Mouse (Mus musculus) heart, embryonic 14.5 days (tissue): ENCODE results near the gene Adcy5. TPM values are rescaled to one million over a fixed set of nuclear protein-coding genes. Genes with fewer than 3 reads are reported as not detected.

Experiments
- ATAC-seq: fragments of 200-750 bp; cut with Nextera tagmentation; 2 replicates; pipeline ENCODE4 v1.8.0; 2017; ENCODE audit warnings: low read depth, moderate TSS enrichment; ENCODE audit not compliant: insufficient number of reproducible peaks, insufficient read depth, low FRiP score
- H3K27ac ChIP-seq, 2 experiments: fragments of 200-500 bp in 1 of 2; fragments of 300-500 bp in 1 of 2; sonication (generic) in 1 of 2; replicated peaks in 1 of 2; 2 replicates each; pipeline ENCODE4 v1.5.1; 2012 to 2014; ENCODE audit warnings: low read depth in 2 of 2, low read length in 2 of 2, control low read depth in 1 of 2, mild to moderate bottlenecking in 1 of 2, mixed read lengths in 1 of 2; ENCODE audit not compliant: control insufficient read depth in 1 of 2, insufficient read depth in 1 of 2
- H3K27me3 ChIP-seq: fragments of 300-500 bp; sonication (generic); 2 replicates; pipeline ENCODE4 v1.6.1; 2014; ENCODE audit warnings: mild to moderate bottlenecking, low read length, control low read depth; ENCODE audit not compliant: control insufficient read depth, insufficient read depth
- H3K36me3 ChIP-seq: fragments of 300-500 bp; sonication (generic); 2 replicates; pipeline ENCODE4 v1.6.1; 2014; ENCODE audit warnings: mild to moderate bottlenecking, control low read depth, low read length, mixed read lengths; ENCODE audit not compliant: control insufficient read depth, insufficient read depth
- H3K4me1 ChIP-seq, 2 experiments: fragments of 200-500 bp in 1 of 2; fragments of 300-500 bp in 1 of 2; sonication (generic) in 1 of 2; 2 replicates each; pipeline ENCODE4 v1.6.1; 2012 to 2014; ENCODE audit warnings: low read length in 2 of 2, control low read depth in 1 of 2, mixed read lengths in 1 of 2; ENCODE audit not compliant: control insufficient read depth in 2 of 2, insufficient read depth in 2 of 2
- H3K4me2 ChIP-seq: fragments of 300-500 bp; sonication (generic); 2 replicates; pipeline ENCODE4 v1.6.1; 2014; ENCODE audit warnings: mild to moderate bottlenecking, low read length
- H3K4me3 ChIP-seq, 2 experiments: fragments of 200-500 bp in 1 of 2; fragments of 300-500 bp in 1 of 2; sonication (generic) in 1 of 2; 2 replicates each; pipeline ENCODE4 v1.5.1; 2012 to 2014; ENCODE audit warnings: low read length in 2 of 2, mild to moderate bottlenecking in 2 of 2, control low read depth in 1 of 2, low read depth in 1 of 2, moderate library complexity in 1 of 2; ENCODE audit not compliant: control insufficient read depth in 1 of 2, insufficient read depth in 1 of 2
- H3K9ac ChIP-seq: fragments of 300-500 bp; sonication (generic); 2 replicates; pipeline ENCODE4 v1.6.1; 2014; ENCODE audit warnings: mild to moderate bottlenecking, low read length
- H3K9me3 ChIP-seq: fragments of 300-500 bp; sonication (generic); 2 replicates; pipeline ENCODE4 v1.6.1; 2016; ENCODE audit warnings: low read length, control low read depth; ENCODE audit not compliant: control insufficient read depth
- WGBS: fragments of 180-500 bp; shearing (Covaris S2); extraction: QIAGEN DNeasy Blood & Tissue Kit; methylation state at CpG from one replicate; pipeline ENCODE4 v1.1.7; 2014; 5-methylcytosine and 5-hydroxymethylcytosine counted together
- polyA plus RNA-seq: library from polyadenylated mRNA; unstranded; fragments of >200 nt; fragmentation: Nextera tagmentation; extraction: Ambion mirVana; gene quantifications from 2 replicates; pipeline ENCODE4 v1.2.1, GENCODE M21; 2014

The Adcy5 gene
- polyA plus RNA-seq, 1 experiment from 2014 or later, result 11.4 TPM

DNA sequence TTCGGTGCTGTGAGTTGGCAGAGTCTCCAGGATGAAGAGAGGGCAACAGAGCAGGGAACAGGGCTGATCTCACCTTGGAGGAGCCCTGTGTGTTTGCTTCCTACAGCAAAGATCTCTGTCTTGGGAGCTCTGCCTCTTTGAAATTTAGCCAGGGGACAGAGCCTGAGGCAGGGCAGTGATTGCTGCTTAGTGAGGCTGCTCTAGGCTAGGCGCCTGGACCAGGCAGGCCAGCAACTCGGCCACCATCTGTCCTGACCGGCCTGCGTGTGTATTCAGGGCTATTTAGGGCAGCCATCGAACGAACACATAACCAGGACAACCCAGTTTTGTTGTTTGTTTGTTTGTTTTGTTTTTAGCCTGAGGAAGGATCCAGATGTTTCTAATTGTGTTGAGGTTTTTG lies 36.6 kb downstream of the Adcy5 start:
- H3K4me2 ChIP-seq, result no peak overlapping the region
- H3K9me3 ChIP-seq, result no peaks in the 10 kb centered on the region
- H3K4me1 ChIP-seq, result peaks cover 24 to 46% of the 10 kb centered on the region in 2 experiments
- H3K4me3 ChIP-seq, result no peak overlapping the region
- no peak for ATAC-seq
- 66% methylated on average over 7 of the region's 7 CpGs for WGBS
- H3K9ac ChIP-seq, result no peak overlapping the region
- no peak overlapping the region for H3K27ac ChIP-seq
- H3K36me3 ChIP-seq, result no peaks in the 10 kb centered on the region
- no peaks in the 10 kb centered on the region for H3K27me3 ChIP-seq

- ATAC-seq, result no peak
Observed at GRCm38 (mm10) chr16:35192471-35192870, 37.8 kb downstream of the Adcy5 start.

DNA sequence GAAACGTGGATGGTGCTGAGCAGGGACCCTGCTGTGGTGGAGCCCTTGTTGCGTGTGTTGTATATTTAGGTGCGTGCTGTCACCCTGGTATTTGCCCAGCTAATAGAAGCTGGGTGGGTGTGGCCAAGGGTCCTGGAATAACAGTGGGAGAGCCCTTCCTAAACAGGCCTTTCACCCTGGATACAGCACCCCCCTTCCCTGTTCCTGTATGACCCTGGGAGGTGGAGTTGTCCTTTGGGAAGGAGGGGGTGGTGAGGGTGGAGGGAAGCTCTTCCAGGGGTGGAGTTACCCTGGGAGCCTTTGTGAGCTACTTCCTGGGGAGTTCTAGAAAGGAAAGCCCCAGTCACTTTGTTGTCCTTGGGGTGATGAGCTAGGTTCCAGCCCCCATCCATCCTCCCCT lies 38.7 kb downstream of the Adcy5 start:
- Histone ChIP-seq H3K4me3 (no peak overlapping the region), H3K36me3 (no peaks in the 10 kb centered on the region), H3K9ac (peak overlapping the region; percentile 26; the same call in 1 of the 2 replicates), H3K4me1 (peaks cover 24 to 42% of the 10 kb centered on the region in 2 experiments), H3K4me2 (peak overlapping the region; percentile 15; the same call in 1 of the 2 replicates), H3K27me3 (no peaks in the 10 kb centered on the region), H3K9me3 (no peaks in the 10 kb centered on the region), H3K27ac (peak overlapping the region; percentile 3 to 55; a peak in 2 of 4 replicates)
- 25% methylated on average over 3 of the region's 3 CpGs for WGBS
- ATAC-seq, result peak; percentile 40; the same call in 1 of the 2 replicates

More at GRCm38 (mm10) chr16:35192471-35192870, 37.8 kb downstream of the Adcy5 start:
- no peak overlapping the region for H3K4me2 ChIP-seq
- no peak overlapping the region for H3K27ac ChIP-seq
- peaks cover 24 to 46% of the 10 kb centered on the region in 2 experiments for H3K4me1 ChIP-seq
- H3K4me3 ChIP-seq, result no peak overlapping the region
- no peaks in the 10 kb centered on the region for H3K27me3 ChIP-seq
- H3K9ac ChIP-seq, result no peak overlapping the region
- WGBS, result 80% methylated on average over 4 of the region's 4 CpGs
- no peaks in the 10 kb centered on the region for H3K9me3 ChIP-seq
- no peaks in the 10 kb centered on the region for H3K36me3 ChIP-seq

DNA sequence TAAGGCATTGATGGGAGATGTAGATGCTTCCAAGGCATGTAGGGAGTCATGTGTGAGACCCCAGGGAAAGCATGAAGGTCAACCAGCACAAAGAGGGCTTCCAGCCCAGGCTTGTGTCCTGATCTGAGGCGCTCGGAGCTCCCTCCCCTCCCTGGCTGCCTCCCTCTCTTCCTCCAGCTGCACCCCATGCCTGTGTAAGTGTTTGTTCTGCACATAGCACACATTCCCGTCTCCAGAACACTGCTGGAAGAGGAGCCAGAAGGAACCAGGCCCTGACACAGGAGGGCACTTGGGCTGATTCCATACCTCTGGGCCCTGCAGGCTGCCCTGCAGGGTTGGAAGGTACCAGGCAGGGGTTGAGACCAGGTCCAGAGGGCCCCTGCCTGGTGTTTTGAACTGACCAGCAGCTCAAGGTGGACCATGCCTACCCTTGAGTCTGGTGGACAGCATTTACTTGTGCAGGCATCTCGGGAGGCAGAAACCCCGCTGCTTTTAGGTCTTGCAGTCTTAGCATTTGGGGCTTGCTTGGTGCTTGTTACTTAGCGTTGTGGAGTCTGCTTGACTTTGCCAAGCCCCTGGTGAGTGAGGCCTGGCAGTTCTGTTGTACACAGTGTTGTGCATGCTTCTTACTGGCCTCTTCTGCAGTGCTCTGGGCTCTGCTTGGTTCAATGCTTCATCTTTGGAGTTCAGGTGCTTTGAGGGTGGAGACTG lies 45.2 kb downstream of the Adcy5 start:
- H3K4me2 ChIP-seq, result no peak overlapping the region
- H3K27me3 ChIP-seq, result no peaks in the 10 kb centered on the region
- no peaks in the 10 kb centered on the region for H3K36me3 ChIP-seq
- peak overlapping the region; percentile 65 to 75 for H3K27ac ChIP-seq
- WGBS, result 40% methylated on average over 6 of the region's 6 CpGs
- peaks cover 32 to 34% of the 10 kb centered on the region in 2 experiments for H3K4me1 ChIP-seq
- no peaks in the 10 kb centered on the region for H3K9me3 ChIP-seq
- H3K4me3 ChIP-seq, result no peak overlapping the region
- peak; percentile 41; the same call in 1 of the 2 replicates for ATAC-seq
- H3K9ac ChIP-seq, result peak overlapping the region; percentile 6; the same call in 1 of the 2 replicates

DNA sequence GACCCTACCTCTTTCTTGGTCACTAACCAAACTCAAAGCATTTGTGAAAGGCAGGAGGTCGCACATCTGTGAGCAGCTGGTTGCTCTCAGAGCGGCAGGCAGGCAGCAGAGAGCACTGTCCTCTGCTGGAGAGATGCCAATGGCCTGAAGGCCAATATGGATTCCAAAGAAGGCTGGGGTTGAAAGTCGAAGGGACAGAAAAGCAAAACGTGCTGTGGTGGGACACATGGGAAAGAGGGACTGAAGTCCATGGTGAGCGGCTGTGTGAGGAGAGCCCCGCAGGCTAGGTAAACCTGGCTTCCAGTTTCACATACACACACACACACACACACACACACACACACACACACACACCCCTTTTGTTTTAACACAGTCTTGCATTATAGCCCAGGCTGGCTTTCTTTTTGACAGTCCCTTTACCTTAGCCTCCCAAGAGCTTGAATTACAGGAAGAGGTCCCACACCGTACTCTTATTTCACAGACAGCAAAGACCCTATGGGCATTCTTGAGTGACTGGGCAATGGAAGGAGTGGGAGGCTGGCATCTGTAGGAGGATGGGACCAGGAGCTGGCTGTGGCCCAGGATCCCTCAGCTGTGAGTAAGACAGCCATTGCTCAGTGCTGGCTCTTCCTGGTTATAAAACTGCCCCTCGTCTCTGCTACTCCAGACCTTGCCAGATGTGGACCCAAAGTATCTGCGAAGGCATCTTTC lies 45.9 kb downstream of the Adcy5 start:
- Histone ChIP-seq H3K4me1 (peaks cover 32 to 34% of the 10 kb centered on the region in 2 experiments), H3K4me2 (no peak overlapping the region), H3K4me3 (no peak overlapping the region), H3K27ac (peak overlapping the region; percentile 65 to 75), H3K27me3 (no peaks in the 10 kb centered on the region), H3K36me3 (no peaks in the 10 kb centered on the region), H3K9me3 (no peaks in the 10 kb centered on the region), H3K9ac (peak overlapping the region; percentile 25; the same call in 1 of the 2 replicates)
- no peak for ATAC-seq
- 60% methylated on average over 9 of the region's 9 CpGs for WGBS

DNA sequence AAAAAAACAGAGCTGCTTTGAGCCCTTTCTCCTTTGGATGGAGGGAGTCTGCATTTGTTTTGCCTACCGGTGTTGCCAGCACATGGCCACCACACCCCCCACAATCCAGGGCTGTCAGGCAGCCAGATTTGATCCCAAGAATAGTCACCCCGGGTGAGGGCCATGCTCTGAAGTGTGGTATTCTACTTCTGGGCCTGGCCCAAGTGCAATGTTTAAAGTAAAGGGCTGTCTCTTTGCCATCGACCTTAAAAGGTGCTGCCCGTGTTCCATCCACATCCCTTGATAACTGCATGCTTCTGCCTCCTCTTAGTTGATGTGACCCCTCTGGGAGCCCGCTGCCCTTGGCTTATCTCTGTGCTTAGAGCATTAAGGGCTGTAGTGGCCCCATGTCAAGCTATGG lies 46.6 kb downstream of the Adcy5 start:
- peak; percentile 70; the same call in 1 of the 2 replicates for ATAC-seq
- no peaks in the 10 kb centered on the region for H3K36me3 ChIP-seq
- H3K4me1 ChIP-seq, result peaks cover 35 to 37% of the 10 kb centered on the region in 2 experiments
- no peaks in the 10 kb centered on the region for H3K9me3 ChIP-seq
- H3K9ac ChIP-seq, result no peak overlapping the region; the same call in 1 of the 2 replicates
- H3K27me3 ChIP-seq, result no peaks in the 10 kb centered on the region
- H3K27ac ChIP-seq, result peak overlapping the region; percentile 46 to 75
- WGBS, result 24% methylated on average over 5 of the region's 5 CpGs
- no peak overlapping the region for H3K4me3 ChIP-seq
- H3K4me2 ChIP-seq, result no peak overlapping the region

- Histone ChIP-seq H3K4me2 (no peak overlapping the region), H3K27ac (no peak overlapping the region), H3K27me3 (no peaks in the 10 kb centered on the region), H3K36me3 (no peaks in the 10 kb centered on the region), H3K9me3 (no peaks in the 10 kb centered on the region), H3K9ac (no peak overlapping the region), H3K4me3 (no peak overlapping the region), H3K4me1 (peaks cover 41 to 58% of the 10 kb centered on the region in 2 experiments)
- 45% methylated on average over 1 of the region's 1 CpGs for WGBS
- ATAC-seq, result no peak
Observed at GRCm38 (mm10) chr16:35203511-35203910, 48.8 kb downstream of the Adcy5 start.
